In genomic region chr3:108405536-108406305, GRCm38 (mm10) we compare ENCODE assay signal across 10 mouse cellular contexts. TPM values are rescaled to one million over a fixed set of nuclear protein-coding genes. Genes with fewer than 3 reads are reported as not detected.
DNase-seq lines count a peak whose midpoint lies in the region; ATAC-seq and TF ChIP-seq lines count a peak whose summit lies in the region.
"Had no signal": no experiment of that assay in that cellular context is flagged by ENCODE, and none has a peak within 500 bp of the region (broad histone marks: within the 10 kb centered on the region; RNA-seq: fewer than 3 reads in every experiment).

No protein-coding gene starts in this region.

- TF ChIP-seq CTCF in brain, embryonic 14.5 days (IDR thresholded peaks at IDR 0.05; ENCODE audit: borderline replicate concordance, extremely low read depth, insufficient read depth, insufficient read length): no peak

- peak overlapping the region; percentile 85 for H3K27ac ChIP-seq in hindbrain, embryonic 11.5 days (ENCODE audit: low read depth, low read length)
- peak overlapping the region; percentile 67 for H3K27ac ChIP-seq in midbrain, embryonic 15.5 days
- no peak overlapping the region for H3K27ac ChIP-seq in intestine, embryonic 15.5 days
- H3K27ac ChIP-seq: heart, embryonic 13.5 days; macrophage had no signal

- ATAC-seq in hindbrain, embryonic 11.5 days (ENCODE audit: low FRiP score): peak; percentile 37
- no peak; the same call in 1 of the 2 replicates for ATAC-seq in midbrain, embryonic 15.5 days (replicated peaks)
- ATAC-seq in intestine, embryonic 15.5 days: no peak

- no peak overlapping the region for H3K4me3 ChIP-seq in hindbrain, embryonic 11.5 days (ENCODE audit: low read depth, low read length)
- H3K4me3 ChIP-seq in midbrain, embryonic 15.5 days: no peak overlapping the region
- H3K4me3 ChIP-seq in intestine, embryonic 15.5 days (replicated peaks): no peak overlapping the region
- H3K4me3 ChIP-seq: heart, embryonic 13.5 days had no signal

- no peaks in the 10 kb centered on the region for H3K9me3 ChIP-seq in hindbrain, embryonic 11.5 days (ENCODE audit: control insufficient read depth, low read length)
- no peaks in the 10 kb centered on the region for H3K9me3 ChIP-seq in midbrain, embryonic 15.5 days
- H3K9me3 ChIP-seq in intestine, embryonic 15.5 days: no peaks in the 10 kb centered on the region
- H3K9me3 ChIP-seq: heart, embryonic 13.5 days had no signal

- no peaks in the 10 kb centered on the region for H3K27me3 ChIP-seq in hindbrain, embryonic 11.5 days (ENCODE audit: control insufficient read depth, insufficient read depth, low read length)
- H3K27me3 ChIP-seq in midbrain, embryonic 15.5 days (replicated peaks): no peaks in the 10 kb centered on the region
- H3K27me3 ChIP-seq in intestine, embryonic 15.5 days (replicated peaks): no peaks in the 10 kb centered on the region

- peaks cover 14% of the 10 kb centered on the region for H3K36me3 ChIP-seq in hindbrain, embryonic 11.5 days (ENCODE audit: control insufficient read depth, insufficient read depth, low read length)
- H3K36me3 ChIP-seq in midbrain, embryonic 15.5 days (replicated peaks): peaks cover 23% of the 10 kb centered on the region; the same call in 1 of the 2 replicates
- H3K36me3 ChIP-seq in intestine, embryonic 15.5 days: 0 out of 2 replicates have a peak, but pooled peaks cover 4% of the 10 kb centered on the region

- WGBS in hindbrain, embryonic 11.5 days: 28% methylated on average over 14 of the region's 14 CpGs
- WGBS in midbrain, embryonic 15.5 days: 16% methylated on average over 14 of the region's 14 CpGs
- 57% methylated on average over 14 of the region's 14 CpGs for WGBS in intestine, embryonic 15.5 days

- H3K9ac ChIP-seq in hindbrain, embryonic 11.5 days (ENCODE audit: low read depth, low read length): 0 out of 2 replicates have a peak overlapping the region, but pooled peaks have one; percentile 4
- no peak overlapping the region for H3K9ac ChIP-seq in midbrain, embryonic 15.5 days
- H3K9ac ChIP-seq in intestine, embryonic 15.5 days: no peak overlapping the region
- H3K9ac ChIP-seq: heart, embryonic 13.5 days had no signal

- DNase-seq in frontal cortex, adult 2 months (ENCODE audit: extremely low spot score in 1 of 2, low spot score in 1 of 2): peak; percentile 62 to 76
- DNase-seq in frontal cortex, postnatal 14 days (ENCODE audit: low spot score in 2 of 2): no peak
- peak; percentile 87 for DNase-seq in brain, embryonic 14.5 days (ENCODE audit: low read depth)
- peak; percentile 67 for DNase-seq in hindbrain, embryonic 11.5 days (ENCODE audit: low spot score)
- DNase-seq in thymus, adult 18-20 months: no peak
- no peak for DNase-seq in testis, postnatal 10 days (ENCODE audit: low spot score)

- TF ChIP-seq POLR2A in brain, embryonic 14.5 days (IDR thresholded peaks at IDR 0.05; ENCODE audit: borderline replicate concordance, extremely low read depth, insufficient read depth, insufficient read length, poor library complexity, severe bottlenecking): no peak

- H3K4me2 ChIP-seq in hindbrain, embryonic 11.5 days (replicated peaks; ENCODE audit: low read depth, low read length): peak overlapping the region; percentile 17; the same call in 1 of the 2 replicates
- peak overlapping the region; percentile 11; the same call in 1 of the 2 replicates for H3K4me2 ChIP-seq in midbrain, embryonic 15.5 days
- H3K4me2 ChIP-seq in intestine, embryonic 15.5 days (replicated peaks): no peak overlapping the region
- H3K4me2 ChIP-seq: heart, embryonic 13.5 days had no signal

- peaks cover 25% of the 10 kb centered on the region for H3K4me1 ChIP-seq in hindbrain, embryonic 11.5 days (replicated peaks; ENCODE audit: control insufficient read depth, insufficient read depth, low read length)
- peaks cover 60% of the 10 kb centered on the region for H3K4me1 ChIP-seq in midbrain, embryonic 15.5 days
- peaks cover 5% of the 10 kb centered on the region for H3K4me1 ChIP-seq in intestine, embryonic 15.5 days (replicated peaks)

RNA-seq across cellular contexts. Expression of gene Celsr2, which starts 9.6 kb away (rescaled TPM):
- polyA plus RNA-seq in frontal cortex, adult 2 months (2012; rRNA removed): 63.6 TPM in 2 replicates
- polyA plus RNA-seq in brain, embryonic 14.5 days (2012; rRNA removed): 64.9 and 101 TPM in 2 replicates
- polyA plus RNA-seq in hindbrain, embryonic 11.5 days (2014; fragmentation: Nextera tagmentation; extraction: Ambion mirVana): 76.7 and 101 TPM in 2 replicates
- 38.5 and 43.3 TPM in 2 replicates for polyA plus RNA-seq in midbrain, embryonic 15.5 days (2015; fragmentation: Nextera tagmentation; extraction: Ambion mirVana)
- 3.2 and 6.1 TPM in 2 replicates for polyA plus RNA-seq in intestine, embryonic 15.5 days (2015; fragmentation: Nextera tagmentation; extraction: Ambion mirVana)
- polyA plus RNA-seq: macrophage had no signal

RNA-seq across cellular contexts. Expression of gene Psrc1, which starts 22.1 kb away (rescaled TPM):
- 11.7 and 14.6 TPM in 2 replicates for polyA plus RNA-seq in frontal cortex, adult 2 months (2012; rRNA removed)
- polyA plus RNA-seq in brain, embryonic 14.5 days (2012; rRNA removed): 27.1 and 71.0 TPM in 2 replicates
- polyA plus RNA-seq in hindbrain, embryonic 11.5 days (2014; fragmentation: Nextera tagmentation; extraction: Ambion mirVana): 48.7 and 53.5 TPM in 2 replicates
- 7.7 and 8.8 TPM in 2 replicates for polyA plus RNA-seq in midbrain, embryonic 15.5 days (2015; fragmentation: Nextera tagmentation; extraction: Ambion mirVana)
- polyA plus RNA-seq in intestine, embryonic 15.5 days (2015; fragmentation: Nextera tagmentation; extraction: Ambion mirVana): 28.8 and 30.3 TPM in 2 replicates

RNA-seq across cellular contexts. Expression of gene Sars, which starts 39.3 kb away (rescaled TPM):
- polyA plus RNA-seq in frontal cortex, adult 2 months (2012; rRNA removed): 202 and 203 TPM in 2 replicates
- 120 and 161 TPM in 2 replicates for polyA plus RNA-seq in brain, embryonic 14.5 days (2012; rRNA removed)
- 181 and 206 TPM in 2 replicates for polyA plus RNA-seq in hindbrain, embryonic 11.5 days (2014; fragmentation: Nextera tagmentation; extraction: Ambion mirVana)
- polyA plus RNA-seq in midbrain, embryonic 15.5 days (2015; fragmentation: Nextera tagmentation; extraction: Ambion mirVana): 209 and 212 TPM in 2 replicates
- polyA plus RNA-seq in intestine, embryonic 15.5 days (2015; fragmentation: Nextera tagmentation; extraction: Ambion mirVana): 145 and 150 TPM in 2 replicates

RNA-seq across cellular contexts. Expression of gene Mybphl, which starts 41.0 kb away (rescaled TPM):
- 0.06 TPM in 1 of 2 replicates, not detected in the other for polyA plus RNA-seq in frontal cortex, adult 2 months (2012; rRNA removed)
- 0.10 and 0.12 TPM in 2 replicates for polyA plus RNA-seq in brain, embryonic 14.5 days (2012; rRNA removed)
- not detected in 2 replicates for polyA plus RNA-seq in hindbrain, embryonic 11.5 days (2014; fragmentation: Nextera tagmentation; extraction: Ambion mirVana)
- not detected in 2 replicates for polyA plus RNA-seq in midbrain, embryonic 15.5 days (2015; fragmentation: Nextera tagmentation; extraction: Ambion mirVana)
- not detected in 2 replicates for polyA plus RNA-seq in intestine, embryonic 15.5 days (2015; fragmentation: Nextera tagmentation; extraction: Ambion mirVana)
- polyA plus RNA-seq: macrophage had no signal

Comparison
In these comparisons a context has a peak if more than half of its experiments do, and no peak if none do; other contexts are left out.
1. DNase-seq: peak in frontal cortex, adult 2 months (2 of 2), brain, embryonic 14.5 days (single experiment) and hindbrain, embryonic 11.5 days (single experiment); none in frontal cortex, postnatal 14 days (0 of 2), thymus, adult 18-20 months (0 of 2) and testis, postnatal 10 days (single experiment).